Mouse (Mus musculus) MEL-GATA-1-ER (cell line): ENCODE results near the gene Lrrc4.

Source experiments
- DNase-seq: peaks from one replicate; pipeline ENCODE4 v3.0.0-alpha.2; 2012; ENCODE audit warnings: low read depth; ENCODE audit errors: extremely low read depth

The Lrrc4 gene

GRCm38 (mm10) chr6:28854598-28854997, 23.1 kb upstream of the Lrrc4 start:
- no peak for DNase-seq

- no peak for DNase-seq
Observed at GRCm38 (mm10) chr6:28853654-28854053, 22.1 kb upstream of the Lrrc4 start.

- no peak for DNase-seq
Observed at GRCm38 (mm10) chr6:28853164-28853563, 21.6 kb upstream of the Lrrc4 start.

- no peak for DNase-seq
Observed at GRCm38 (mm10) chr6:28852342-28852741, 20.8 kb upstream of the Lrrc4 start.

- DNase-seq: no peak
Observed at GRCm38 (mm10) chr6:28850326-28850900, 18.9 kb upstream of the Lrrc4 start.

GRCm38 (mm10) chr6:28849317-28849716, 17.8 kb upstream of the Lrrc4 start:
- DNase-seq: no peak

GRCm38 (mm10) chr6:28848891-28849290, 17.3 kb upstream of the Lrrc4 start:
- no peak for DNase-seq

- no peak for DNase-seq
Observed at GRCm38 (mm10) chr6:28848285-28848794, 16.8 kb upstream of the Lrrc4 start.

- no peak for DNase-seq
Observed at GRCm38 (mm10) chr6:28847616-28848015, 16.1 kb upstream of the Lrrc4 start.

- no peak for DNase-seq
Observed at GRCm38 (mm10) chr6:28845610-28846009, 14.1 kb upstream of the Lrrc4 start.

GRCm38 (mm10) chr6:28842375-28843276, 11.1 kb upstream of the Lrrc4 start:
- peak; percentile 12 for DNase-seq

- DNase-seq: no peak
Observed at GRCm38 (mm10) chr6:28841569-28841968, 10.0 kb upstream of the Lrrc4 start.

GRCm38 (mm10) chr6:28836600-28836999, 5.1 kb upstream of the Lrrc4 start:
- DNase-seq: no peak

GRCm38 (mm10) chr6:28834046-28834445, 2.5 kb upstream of the Lrrc4 start:
- no peak for DNase-seq

- DNase-seq: no peak
Observed at GRCm38 (mm10) chr6:28833380-28833822, 1.9 kb upstream of the Lrrc4 start.

GRCm38 (mm10) chr6:28832751-28833291, 1.3 kb upstream of the Lrrc4 start:
- DNase-seq: no peak

GRCm38 (mm10) chr6:28831854-28832750, 555 bp upstream of the Lrrc4 start:
- DNase-seq: no peak

GRCm38 (mm10) chr6:28830306-28830705, 1.2 kb downstream of the Lrrc4 start:
- DNase-seq: no peak

- DNase-seq: no peak
Observed at GRCm38 (mm10) chr6:28828593-28828992, 3.0 kb downstream of the Lrrc4 start.

GRCm38 (mm10) chr6:28827565-28827964, 4.0 kb downstream of the Lrrc4 start:
- no peak for DNase-seq

GRCm38 (mm10) chr6:28826689-28827389, 4.7 kb downstream of the Lrrc4 start:
- DNase-seq: no peak
